Mouse (Mus musculus): ENCODE results near the gene Sez6l. TPM values are rescaled to one million over a fixed set of nuclear protein-coding genes. Genes with fewer than 3 reads are reported as not detected.

Gene Sez6l
- total RNA-seq, 1 experiment: 0.13 TPM

DNA sequence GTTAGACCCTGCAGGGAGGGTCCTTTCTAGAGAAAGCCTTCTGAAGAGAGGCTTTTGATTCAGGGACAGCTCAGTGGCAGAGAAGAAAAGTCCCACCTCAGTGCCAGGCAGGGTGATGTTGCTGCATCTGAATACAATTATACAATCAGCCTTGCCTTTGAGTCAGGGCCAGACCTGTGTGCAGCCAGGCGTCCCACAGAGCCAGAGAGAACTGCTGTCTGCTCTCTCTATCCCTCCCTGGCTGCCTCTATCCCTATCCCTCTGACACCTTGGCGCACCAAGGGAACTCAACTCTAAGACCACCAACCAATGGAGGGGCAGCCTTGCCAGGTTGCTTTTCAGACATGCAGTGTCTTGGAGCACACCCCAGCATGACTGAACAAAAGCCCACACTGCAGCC, 75.6 kb downstream of the Sez6l start:
- H3K9ac ChIP-seq (ENCODE audit: insufficient read depth, low read depth, low read length, poor library complexity, severe bottlenecking): no peak overlapping the region; the same call in 1 of the 2 replicates
- no peaks in the 10 kb centered on the region for H3K36me3 ChIP-seq (ENCODE audit: control insufficient read depth, insufficient read depth, low read length, poor library complexity, severe bottlenecking)
- H3K4me3 ChIP-seq (ENCODE audit: insufficient read depth in 1 of 2, low read depth in 1 of 2, low read length in 2 of 2, poor library complexity in 1 of 2, severe bottlenecking in 1 of 2): no peak overlapping the region
- TF ChIP-seq CHD2 (IDR thresholded peaks at IDR 0.05; ENCODE audit: low read depth, low read length) (no peak), ZC3H11A (IDR thresholded peaks at IDR 0.05; ENCODE audit: borderline replicate concordance, low read depth, low read length) (no peak), MAFK (IDR thresholded peaks at IDR 0.05; ENCODE audit: insufficient read depth, low read depth, low read length) (no peak)
- H3K4me1 ChIP-seq (ENCODE audit: control insufficient read depth in 2 of 2, insufficient read depth in 2 of 2, low read length in 2 of 2, poor library complexity in 1 of 2): no peaks in the 10 kb centered on the region
- no peaks in the 10 kb centered on the region for H3K9me3 ChIP-seq (ENCODE audit: control insufficient read depth, insufficient read depth, low read depth, low read length)
- DNase-seq (ENCODE audit: low read depth, low spot score): no peak
- no peak overlapping the region for H3K27ac ChIP-seq (ENCODE audit: insufficient read depth, low read depth, low read length, poor library complexity, severe bottlenecking)
- in situ Hi-C loops (cut with MboI; ENCODE audit: low sequenced_read_pairs in 2 of 2, unreplicated experiment in 2 of 2): no loop called here

DNA sequence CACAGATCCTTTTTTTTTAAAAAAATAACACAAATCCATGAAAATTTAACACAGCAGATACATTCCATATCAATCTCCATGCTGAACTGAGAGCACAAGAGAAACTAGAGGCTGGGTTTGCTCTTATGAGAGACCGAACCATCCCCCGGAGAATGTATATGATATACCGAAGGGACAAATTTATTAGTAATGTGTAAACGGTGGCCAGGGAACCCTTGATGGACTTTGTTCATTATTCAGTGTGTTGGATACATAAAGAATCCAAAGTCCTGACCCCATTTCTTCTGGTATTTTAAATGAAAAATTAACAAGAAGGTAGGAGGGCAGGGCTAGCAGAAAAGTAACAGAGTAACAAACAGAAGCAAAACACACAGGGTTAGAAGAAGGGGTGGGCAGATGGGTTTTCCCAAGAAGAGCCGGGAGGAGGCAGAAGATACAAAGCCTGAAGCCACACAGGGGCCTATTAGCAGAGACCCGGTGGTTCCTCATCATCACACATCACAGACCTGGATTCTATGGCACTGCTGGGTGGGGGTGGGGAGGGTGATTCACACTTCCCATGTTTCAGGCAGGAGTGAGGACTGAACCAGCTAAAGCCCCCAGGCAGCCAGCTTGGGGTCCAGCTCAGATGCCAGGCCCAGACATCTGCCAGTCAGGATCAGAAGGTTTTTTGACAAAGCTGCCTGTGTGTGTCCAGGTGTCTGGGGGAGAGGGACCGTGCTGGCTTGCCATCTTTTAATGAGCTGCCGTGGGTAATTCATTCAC, 76.9 kb downstream of the Sez6l start:
- Histone ChIP-seq H3K9me3 (ENCODE audit: control insufficient read depth, insufficient read depth, low read depth, low read length) (no peaks in the 10 kb centered on the region), H3K36me3 (ENCODE audit: control insufficient read depth, insufficient read depth, low read length, poor library complexity, severe bottlenecking) (no peaks in the 10 kb centered on the region), H3K9ac (ENCODE audit: insufficient read depth, low read depth, low read length, poor library complexity, severe bottlenecking) (no peak overlapping the region), H3K4me1 (ENCODE audit: control insufficient read depth in 2 of 2, insufficient read depth in 2 of 2, low read length in 2 of 2, poor library complexity in 1 of 2) (no peaks in the 10 kb centered on the region), H3K27ac (ENCODE audit: insufficient read depth, low read depth, low read length, poor library complexity, severe bottlenecking) (no peak overlapping the region), H3K4me3 (ENCODE audit: insufficient read depth in 1 of 2, low read depth in 1 of 2, low read length in 2 of 2, poor library complexity in 1 of 2, severe bottlenecking in 1 of 2) (no peak overlapping the region)
- TF ChIP-seq HCFC1 (IDR thresholded peaks at IDR 0.05; ENCODE audit: borderline replicate concordance, insufficient read depth, low read length) (no peak), CHD2 (IDR thresholded peaks at IDR 0.05; ENCODE audit: low read depth, low read length) (no peak)
- in situ Hi-C loops (cut with MboI; ENCODE audit: low sequenced_read_pairs in 2 of 2, unreplicated experiment in 2 of 2): no loop called here
- no peak for DNase-seq (ENCODE audit: low read depth, low spot score)

DNA sequence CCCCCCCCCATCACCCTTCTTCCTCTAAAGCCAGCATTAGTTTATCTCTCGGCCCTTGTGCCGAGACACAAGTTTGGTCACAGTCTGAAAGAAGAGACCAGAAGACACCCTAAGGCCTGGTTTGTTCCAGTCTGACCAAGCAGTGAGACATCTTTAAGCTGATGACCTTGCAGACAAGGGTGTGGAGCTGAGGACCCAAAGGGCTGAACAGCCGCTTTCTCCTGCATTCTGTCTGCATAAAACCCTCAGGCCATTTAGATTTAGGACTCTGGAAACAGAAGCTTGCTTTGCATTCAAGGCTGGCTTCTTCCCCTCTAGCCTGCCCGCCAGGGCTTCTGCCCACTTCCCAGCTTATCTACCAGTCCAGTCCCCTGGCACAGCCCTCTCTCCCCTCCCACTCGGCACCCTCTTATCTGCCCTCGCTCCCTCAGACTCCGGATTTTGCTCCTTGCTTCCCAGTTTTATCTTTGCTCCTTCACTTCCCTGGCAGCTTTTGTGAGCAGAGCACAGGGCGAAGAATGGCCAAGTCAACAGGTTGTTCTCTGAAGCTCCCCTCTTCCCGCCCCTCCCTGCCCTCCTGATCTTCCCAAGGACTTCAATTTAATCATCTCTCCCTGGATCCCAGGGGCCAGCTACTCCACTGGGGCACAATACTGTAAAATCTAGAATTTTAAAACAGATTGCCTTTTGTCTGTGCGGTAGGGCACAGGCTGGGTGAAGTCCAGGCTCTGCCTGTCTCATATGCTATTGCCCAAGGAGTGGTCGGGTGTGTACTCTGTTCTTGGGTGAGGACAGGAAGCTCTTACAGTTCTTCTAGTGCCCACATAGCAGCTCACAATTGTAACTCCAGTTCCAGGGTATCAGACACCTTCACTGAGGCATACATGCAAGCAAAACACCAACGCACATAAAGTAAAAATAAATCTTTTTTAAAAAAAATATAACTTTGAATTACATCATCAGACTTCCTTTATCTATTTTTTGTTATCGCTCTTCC, 77.8 kb downstream of the Sez6l start:
- TF ChIP-seq HCFC1 (IDR thresholded peaks at IDR 0.05; ENCODE audit: borderline replicate concordance, insufficient read depth, low read length): no peak
- TF ChIP-seq MAFK (IDR thresholded peaks at IDR 0.05; ENCODE audit: insufficient read depth, low read depth, low read length): no peak
- TF ChIP-seq CHD2 (IDR thresholded peaks at IDR 0.05; ENCODE audit: low read depth, low read length): no peak
- no peak for TF ChIP-seq ZC3H11A (IDR thresholded peaks at IDR 0.05; ENCODE audit: borderline replicate concordance, low read depth, low read length)
- TF ChIP-seq ZNF384 (IDR thresholded peaks at IDR 0.05; ENCODE audit: low read depth, low read length): no peak
- no peak for DNase-seq (ENCODE audit: low read depth, low spot score)
- Histone ChIP-seq H3K9ac (ENCODE audit: insufficient read depth, low read depth, low read length, poor library complexity, severe bottlenecking) (no peak overlapping the region), H3K36me3 (ENCODE audit: control insufficient read depth, insufficient read depth, low read length, poor library complexity, severe bottlenecking) (no peaks in the 10 kb centered on the region), H3K9me3 (ENCODE audit: control insufficient read depth, insufficient read depth, low read depth, low read length) (no peaks in the 10 kb centered on the region), H3K4me1 (ENCODE audit: control insufficient read depth in 2 of 2, insufficient read depth in 2 of 2, low read length in 2 of 2, poor library complexity in 1 of 2) (no peaks in the 10 kb centered on the region), H3K27ac (ENCODE audit: insufficient read depth, low read depth, low read length, poor library complexity, severe bottlenecking) (no peak overlapping the region), H3K4me3 (ENCODE audit: insufficient read depth in 1 of 2, low read depth in 1 of 2, low read length in 2 of 2, poor library complexity in 1 of 2, severe bottlenecking in 1 of 2) (no peak overlapping the region)
- in situ Hi-C loops (cut with MboI; ENCODE audit: low sequenced_read_pairs in 2 of 2, unreplicated experiment in 2 of 2): no loop called here

DNA sequence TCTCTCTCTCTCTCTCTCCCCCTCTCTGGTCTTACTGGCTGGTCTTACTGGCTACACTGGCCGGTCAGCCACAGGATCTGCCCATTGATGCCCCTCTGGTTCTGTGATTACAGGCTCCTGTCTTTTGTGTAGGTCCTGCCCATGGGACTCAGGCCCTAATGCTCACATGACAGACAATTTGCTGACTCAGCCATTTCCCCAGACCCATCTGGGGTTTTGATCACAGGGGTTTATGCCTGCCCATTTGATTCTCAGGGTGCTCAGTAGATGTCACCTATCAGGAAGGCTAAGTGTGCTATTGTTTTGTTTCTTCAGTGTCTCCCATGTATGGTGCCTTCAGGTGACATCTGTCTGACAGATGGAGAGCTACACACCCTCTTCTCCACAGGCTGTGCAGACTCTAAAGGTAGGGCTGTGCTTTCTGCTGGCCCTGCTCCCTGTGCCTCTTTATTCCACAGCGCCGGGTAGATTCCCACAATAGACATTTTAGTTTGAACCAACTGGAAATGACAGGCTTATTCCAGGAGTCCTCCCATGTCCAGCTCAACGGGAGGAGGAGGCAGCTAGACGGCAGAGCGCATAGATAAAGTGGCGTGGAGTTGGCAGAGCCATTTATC, 80.1 kb downstream of the Sez6l start:
- Histone ChIP-seq H3K36me3 (ENCODE audit: control insufficient read depth, insufficient read depth, low read length, poor library complexity, severe bottlenecking) (no peaks in the 10 kb centered on the region), H3K9me3 (ENCODE audit: control insufficient read depth, insufficient read depth, low read depth, low read length) (no peaks in the 10 kb centered on the region), H3K27ac (ENCODE audit: insufficient read depth, low read depth, low read length, poor library complexity, severe bottlenecking) (no peak overlapping the region), H3K9ac (ENCODE audit: insufficient read depth, low read depth, low read length, poor library complexity, severe bottlenecking) (no peak overlapping the region), H3K4me1 (ENCODE audit: control insufficient read depth in 2 of 2, insufficient read depth in 2 of 2, low read length in 2 of 2, poor library complexity in 1 of 2) (peaks cover 0 to 2% of the 10 kb centered on the region in 2 experiments; a peak in 1 of 4 replicates), H3K4me3 (ENCODE audit: insufficient read depth in 1 of 2, low read depth in 1 of 2, low read length in 2 of 2, poor library complexity in 1 of 2, severe bottlenecking in 1 of 2) (no peak overlapping the region)
- no peak for TF ChIP-seq CHD2 (IDR thresholded peaks at IDR 0.05; ENCODE audit: low read depth, low read length)
- TF ChIP-seq HCFC1 (IDR thresholded peaks at IDR 0.05; ENCODE audit: borderline replicate concordance, insufficient read depth, low read length): no peak
- peak; percentile 96 for TF ChIP-seq MAFK (IDR thresholded peaks at IDR 0.05; ENCODE audit: insufficient read depth, low read depth, low read length)
- no peak for TF ChIP-seq ZC3H11A (IDR thresholded peaks at IDR 0.05; ENCODE audit: borderline replicate concordance, low read depth, low read length)
- in situ Hi-C loops (cut with MboI; ENCODE audit: low sequenced_read_pairs in 2 of 2, unreplicated experiment in 2 of 2): no loop called here
- DNase-seq (ENCODE audit: low read depth, low spot score): no peak

Data from ES-E14 (cell line).